Mouse (Mus musculus): ENCODE results near the gene Il18.

The Il18 gene

GRCm38 (mm10) chr9:50554241-50555093 is at the start of gene Il18:
TSS of gene Il18 (plus strand) at chr9:50554827.
- peak; percentile 29 to 55 for DNase-seq

GRCm38 (mm10) chr9:50505405-50505804 is 49.2 kb upstream of the Il18 start:
- DNase-seq, result no peak

GRCm38 (mm10) chr9:50507570-50507969 is 47.1 kb upstream of the Il18 start:
- DNase-seq, result no peak

- DNase-seq, result no peak
Observed at GRCm38 (mm10) chr9:50515462-50515861, 39.2 kb upstream of the Il18 start.

- peak in 1 of 2 experiments; percentile 59 for DNase-seq
Observed at GRCm38 (mm10) chr9:50518781-50519180, 35.8 kb upstream of the Il18 start.

- DNase-seq, result no peak
Observed at GRCm38 (mm10) chr9:50520748-50521147, 33.9 kb upstream of the Il18 start.

GRCm38 (mm10) chr9:50521562-50521961 is 33.1 kb upstream of the Il18 start:
- no peak for DNase-seq

GRCm38 (mm10) chr9:50522574-50522973 is 32.1 kb upstream of the Il18 start:
- DNase-seq, result no peak

- no peak for DNase-seq
Observed at GRCm38 (mm10) chr9:50524936-50525335, 29.7 kb upstream of the Il18 start.

- DNase-seq, result no peak
Observed at GRCm38 (mm10) chr9:50525585-50525984, 29.0 kb upstream of the Il18 start.

- DNase-seq, result no peak
Observed at GRCm38 (mm10) chr9:50527860-50528259, 26.8 kb upstream of the Il18 start.

GRCm38 (mm10) chr9:50528293-50528892 is 26.2 kb upstream of the Il18 start, which contains the start of gene Pts:
TSS of gene Pts (minus strand) at chr9:50528724.
- peak; percentile 98 to 99 for DNase-seq

GRCm38 (mm10) chr9:50530890-50531289 is 23.7 kb upstream of the Il18 start:
- peak; percentile 25 to 60 for DNase-seq

- DNase-seq, result peak in 1 of 2 experiments; percentile 43
Observed at GRCm38 (mm10) chr9:50533328-50533727, 21.3 kb upstream of the Il18 start.

- DNase-seq, result peak in 1 of 2 experiments; percentile 53
Observed at GRCm38 (mm10) chr9:50533791-50534190, 20.8 kb upstream of the Il18 start.

GRCm38 (mm10) chr9:50535930-50536329 is 18.7 kb upstream of the Il18 start:
- DNase-seq, result peak; percentile 29 to 41

- DNase-seq, result no peak
Observed at GRCm38 (mm10) chr9:50536603-50537135, 18.0 kb upstream of the Il18 start.

- no peak for DNase-seq
Observed at GRCm38 (mm10) chr9:50537295-50537694, 17.3 kb upstream of the Il18 start.

GRCm38 (mm10) chr9:50540170-50540569 is 14.5 kb upstream of the Il18 start:
- no peak for DNase-seq

GRCm38 (mm10) chr9:50542401-50542800 is 12.2 kb upstream of the Il18 start:
- no peak for DNase-seq

- no peak for DNase-seq
Observed at GRCm38 (mm10) chr9:50547859-50548478, 6.7 kb upstream of the Il18 start.

GRCm38 (mm10) chr9:50548936-50549335 is 5.7 kb upstream of the Il18 start:
- DNase-seq, result peak in 1 of 2 experiments; percentile 35

- DNase-seq, result no peak
Observed at GRCm38 (mm10) chr9:50552206-50552605, 2.4 kb upstream of the Il18 start.

Data from kidney, postnatal 36 days (tissue).